Mouse (Mus musculus): ENCODE measurements around the gene Opcml.

- TF ChIP-seq POLR2A (IDR thresholded peaks at IDR 0.05; ENCODE audit: low read depth, low read length): no peak
- TF ChIP-seq CTCF (conservative IDR thresholded peaks at IDR 0.05; ENCODE audit: insufficient read depth, insufficient read length, low read depth, low read length): no peak
Observed at GRCm38 (mm10) chr9:28285016-28285415, 494.4 kb downstream of the Opcml start.
